Mouse (Mus musculus) hindbrain, embryonic 16.5 days (tissue): ENCODE measurements around the gene Gclm. TPM values are rescaled to one million over a fixed set of nuclear protein-coding genes. Genes with fewer than 3 reads are reported as not detected.
A peak's percentile ranks its signal among the peaks of the same experiment; 100 is the strongest.

Source experiments
- ATAC-seq: fragments of 200-750 bp; cut with Nextera tagmentation; 2 replicates; pipeline ENCODE4 v1.8.0; 2017; ENCODE audit warnings: moderate TSS enrichment, moderate library complexity
- H3K27ac ChIP-seq: fragments of 300-500 bp; sonication (generic); 2 replicates; pipeline ENCODE4 v1.5.1; 2014; ENCODE audit warnings: low read depth, mild to moderate bottlenecking, control low read depth, low read length, moderate library complexity
- H3K27me3 ChIP-seq: fragments of 300-500 bp; sonication (generic); replicated peaks from 2 replicates; pipeline ENCODE4 v1.6.1; 2014; ENCODE audit warnings: low read length; ENCODE audit not compliant: control insufficient read depth, insufficient read depth
- H3K36me3 ChIP-seq: fragments of 300-500 bp; sonication (generic); 2 replicates; pipeline ENCODE4 v1.6.1; 2014; ENCODE audit warnings: mild to moderate bottlenecking, low read length, moderate library complexity, mixed read lengths; ENCODE audit not compliant: control insufficient read depth, insufficient read depth
- H3K4me1 ChIP-seq: fragments of 300-500 bp; sonication (generic); 2 replicates; pipeline ENCODE4 v1.6.1; 2014; ENCODE audit warnings: low read depth, low read length; ENCODE audit not compliant: control insufficient read depth, insufficient read depth
- H3K4me2 ChIP-seq: fragments of 300-500 bp; sonication (generic); 2 replicates; pipeline ENCODE4 v1.6.1; 2014; ENCODE audit warnings: mild to moderate bottlenecking, low read length, control low read depth, moderate library complexity
- H3K4me3 ChIP-seq: fragments of 300-500 bp; sonication (generic); 2 replicates; pipeline ENCODE4 v1.5.1; 2014; ENCODE audit warnings: mild to moderate bottlenecking, low read length, control low read depth, moderate library complexity
- H3K9ac ChIP-seq: fragments of 300-500 bp; sonication (generic); 2 replicates; pipeline ENCODE4 v1.6.1; 2014; ENCODE audit warnings: low read depth, mild to moderate bottlenecking, control low read depth, low read length, moderate library complexity
- H3K9me3 ChIP-seq: fragments of 300-500 bp; sonication (generic); 2 replicates; pipeline ENCODE4 v1.6.1; 2014; ENCODE audit warnings: mild to moderate bottlenecking, low read length, moderate library complexity; ENCODE audit not compliant: control insufficient read depth
- WGBS: fragments of 180-500 bp; shearing (Covaris S2); extraction: QIAGEN DNeasy Blood & Tissue Kit; methylation state at CpG from one replicate; pipeline ENCODE4 v1.1.7; 2014; 5-methylcytosine and 5-hydroxymethylcytosine counted together
- polyA plus RNA-seq: library from polyadenylated mRNA; unstranded; fragments of >200 nt; fragmentation: Nextera tagmentation; extraction: Ambion mirVana; gene quantifications from 2 replicates; pipeline ENCODE4 v1.2.1, GENCODE M21; 2015

The Gclm gene
- polyA plus RNA-seq, 1 experiment from 2014 or later, result 37.1 TPM

DNA sequence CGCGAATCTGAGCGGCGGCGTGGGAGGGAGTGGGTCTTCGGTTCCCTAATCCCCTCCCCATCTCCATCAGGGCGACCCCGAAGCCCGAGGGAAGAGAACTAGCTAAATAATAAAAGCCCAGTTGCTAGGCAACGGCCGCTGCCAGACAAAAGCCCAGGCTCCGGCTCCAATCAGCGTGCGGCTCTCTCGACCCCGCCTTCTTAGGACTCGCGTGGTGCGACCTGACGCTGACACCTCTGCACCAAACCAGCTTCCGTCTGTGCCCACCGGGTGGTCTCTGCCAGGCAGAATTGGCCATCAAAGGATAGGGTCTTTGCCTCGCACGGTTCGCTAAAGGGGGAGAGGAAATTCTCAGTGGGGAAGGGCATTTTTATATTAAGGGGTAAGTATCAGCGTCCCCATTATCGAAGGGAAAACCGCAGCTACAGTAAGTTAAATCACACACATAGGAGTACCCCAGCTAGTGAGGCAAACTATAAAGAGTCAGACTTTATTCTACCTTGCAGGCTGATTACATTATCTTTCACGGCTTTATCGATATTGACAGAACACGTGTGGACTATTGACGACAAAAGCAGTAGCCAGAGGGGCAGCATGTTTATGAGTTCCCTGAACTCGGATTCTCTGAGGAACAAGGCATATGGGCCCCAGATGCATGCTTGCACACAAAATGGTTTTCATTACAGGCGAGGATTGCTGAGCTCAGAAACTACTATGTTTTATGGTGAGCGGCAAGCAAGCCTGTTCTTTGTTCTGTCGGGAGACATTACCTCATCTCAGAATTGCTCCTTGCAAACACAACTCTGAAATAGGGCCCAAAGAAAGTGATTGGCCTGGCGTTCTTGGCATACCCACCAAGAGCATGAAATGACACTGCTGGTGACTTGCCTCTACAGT is 48.8 kb downstream of the Gclm start, which contains the start of gene Bcar3:
TSS of gene Bcar3 (plus strand) at position 183 of the 897 bp plus-strand sequence.
- H3K9ac ChIP-seq, result peak within 1 kb of the TSS; percentile 98
- H3K4me1 ChIP-seq, result peaks cover 36% of the 10 kb centered on the region
- H3K27me3 ChIP-seq, result no peaks in the 10 kb centered on the region
- WGBS, result 2% methylated on average over 37 of the region's 37 CpGs
- H3K36me3 ChIP-seq, result no peaks in the 10 kb centered on the region
- H3K4me3 ChIP-seq, result peak within 1 kb of the TSS; percentile 88
- peak within 1 kb of the TSS; percentile 92 for H3K4me2 ChIP-seq
- peak within 1 kb of the TSS; percentile 99 for H3K27ac ChIP-seq
- peak; percentile 89 for ATAC-seq
- H3K9me3 ChIP-seq, result no peaks in the 10 kb centered on the region

DNA sequence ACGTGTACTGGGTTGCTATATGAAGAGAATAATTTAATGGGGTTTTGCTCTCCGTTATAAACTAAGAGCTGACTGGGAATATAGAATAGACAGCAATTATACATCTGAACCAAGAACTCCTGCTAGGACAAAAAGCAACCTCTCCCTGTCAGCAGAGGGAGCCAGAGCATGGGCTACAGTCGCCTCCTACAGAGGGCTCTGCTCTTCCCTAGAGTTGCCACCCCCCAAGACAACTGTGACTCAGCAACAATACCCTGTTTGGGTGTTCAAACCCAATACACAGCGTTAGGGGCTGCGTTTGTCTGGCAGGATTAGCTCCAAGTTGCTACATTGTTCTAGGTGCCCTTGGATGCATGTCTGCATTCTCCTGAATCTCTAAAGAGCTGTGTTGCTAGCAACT is 50.2 kb downstream of the Gclm start:
- Histone ChIP-seq H3K9ac (no peak overlapping the region), H3K4me1 (peaks cover 33% of the 10 kb centered on the region)
- ATAC-seq, result no peak

DNA sequence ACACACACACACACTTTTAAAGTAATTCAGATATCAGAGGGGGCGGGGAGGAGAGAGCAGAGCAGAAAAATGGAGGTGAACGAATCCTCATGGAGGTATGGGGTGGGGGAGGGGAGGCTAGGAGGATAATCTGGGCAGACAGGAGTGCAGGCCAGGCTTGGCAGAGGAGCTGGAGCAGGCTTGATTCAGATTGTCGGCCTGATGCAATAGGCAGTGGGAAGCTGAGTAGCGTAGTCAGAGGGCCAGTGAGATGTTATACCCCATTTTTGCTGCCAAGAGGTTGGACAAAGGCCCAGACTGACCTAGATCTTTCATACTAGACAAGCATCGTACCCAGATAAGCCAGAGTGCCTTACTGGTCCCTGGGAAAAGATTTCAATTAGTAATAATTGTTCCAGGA is 51.6 kb downstream of the Gclm start:
- WGBS, result 56% methylated on average over 5 of the region's 5 CpGs
- Histone ChIP-seq H3K9me3 (no peaks in the 10 kb centered on the region), H3K4me3 (no peak overlapping the region), H3K9ac (no peak overlapping the region; the same call in 1 of the 2 replicates), H3K27me3 (no peaks in the 10 kb centered on the region), H3K4me2 (no peak overlapping the region), H3K36me3 (no peaks in the 10 kb centered on the region), H3K27ac (no peak overlapping the region), H3K4me1 (peaks cover 19% of the 10 kb centered on the region)
- no peak for ATAC-seq

More for the DNA sequence above, 50.2 kb downstream of the Gclm start:
- H3K27ac ChIP-seq, result peak overlapping the region; percentile 99; the same call in 1 of the 2 replicates
- no peak overlapping the region for H3K4me2 ChIP-seq
- no peaks in the 10 kb centered on the region for H3K9me3 ChIP-seq
- H3K4me3 ChIP-seq, result no peak overlapping the region
- H3K36me3 ChIP-seq, result no peaks in the 10 kb centered on the region
- WGBS, result 8% methylated on average over 5 of the region's 5 CpGs
- no peaks in the 10 kb centered on the region for H3K27me3 ChIP-seq

GRCm38 (mm10) chr3:122300983-122301919 is 55.9 kb downstream of the Gclm start:
- H3K4me1 ChIP-seq, result no peaks in the 10 kb centered on the region; the same call in 1 of the 2 replicates
- H3K9ac ChIP-seq, result peak overlapping the region; percentile 16; the same call in 1 of the 2 replicates
- 0 out of 2 replicates have a peak overlapping the region, but pooled peaks have one; percentile 14 for H3K27ac ChIP-seq
- no peak overlapping the region for H3K4me3 ChIP-seq
- H3K4me2 ChIP-seq, result no peak overlapping the region
- H3K36me3 ChIP-seq, result no peaks in the 10 kb centered on the region
- H3K27me3 ChIP-seq, result no peaks in the 10 kb centered on the region
- WGBS, result 64% methylated on average over 9 of the region's 9 CpGs
- no peaks in the 10 kb centered on the region for H3K9me3 ChIP-seq
- ATAC-seq, result peak; percentile 57

DNA sequence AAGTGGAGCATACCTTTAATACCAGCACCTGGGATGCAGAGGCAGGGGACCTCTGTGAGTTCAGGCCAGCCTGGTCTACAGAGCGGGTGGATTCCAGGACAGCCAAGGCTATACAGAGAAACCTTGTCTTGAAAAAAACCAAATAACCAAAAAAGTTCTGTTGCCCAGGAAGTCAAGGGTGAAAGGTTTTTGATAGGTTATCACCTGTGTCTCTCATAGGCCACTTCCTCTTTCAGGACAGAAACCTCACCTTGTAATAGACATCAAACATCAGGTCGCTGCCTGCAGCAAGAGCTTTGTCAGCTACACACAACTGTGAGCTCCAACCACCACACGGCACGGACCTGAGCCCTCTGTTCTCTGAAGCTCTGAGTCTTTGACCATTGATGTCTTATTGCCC is 59.2 kb downstream of the Gclm start:
- H3K27me3 ChIP-seq, result no peaks in the 10 kb centered on the region
- no peak overlapping the region for H3K4me3 ChIP-seq
- 90% methylated on average over 4 of the region's 4 CpGs for WGBS
- no peaks in the 10 kb centered on the region for H3K9me3 ChIP-seq
- H3K4me2 ChIP-seq, result no peak overlapping the region
- H3K9ac ChIP-seq, result no peak overlapping the region
- H3K27ac ChIP-seq, result no peak overlapping the region
- no peaks in the 10 kb centered on the region for H3K36me3 ChIP-seq
- no peak for ATAC-seq
- H3K4me1 ChIP-seq, result no peaks in the 10 kb centered on the region

DNA sequence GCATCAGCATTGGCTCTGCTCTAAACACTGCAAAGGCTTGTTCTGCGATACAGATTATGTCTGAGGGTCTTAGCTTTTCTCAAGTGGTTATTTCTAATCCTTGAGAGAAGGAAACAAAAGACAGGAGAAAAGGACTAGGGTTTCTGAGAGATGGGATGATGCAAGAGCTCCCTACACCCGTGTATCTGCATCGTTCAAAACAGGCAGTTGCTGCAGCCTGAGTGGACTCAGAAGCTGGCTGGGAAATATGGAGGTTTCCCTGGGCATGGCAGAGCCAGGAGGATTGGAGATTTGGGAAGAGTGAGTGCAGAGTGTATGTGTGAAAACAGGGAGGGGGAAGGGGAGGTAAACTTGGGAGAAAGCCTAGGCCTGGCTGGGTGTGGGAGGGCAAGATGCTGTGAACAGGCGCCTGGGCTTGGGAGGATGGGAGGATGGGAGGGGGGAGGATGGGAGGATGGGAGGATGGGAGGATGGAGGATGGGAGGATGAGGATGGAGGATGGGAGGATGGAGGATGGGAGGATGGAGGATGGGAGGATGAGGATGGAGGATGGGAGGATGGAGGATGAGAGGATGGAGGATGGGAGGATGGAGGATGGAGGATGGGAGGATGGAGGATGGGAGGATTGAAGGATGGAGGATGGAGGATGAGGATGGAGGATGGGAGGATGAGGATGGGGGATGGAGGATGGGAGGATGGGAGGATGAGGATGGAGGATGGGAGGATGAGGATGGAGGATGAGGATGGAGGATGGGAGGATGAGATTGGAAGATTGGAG is 62.7 kb downstream of the Gclm start:
- Histone ChIP-seq H3K36me3 (no peaks in the 10 kb centered on the region), H3K4me3 (no peak overlapping the region), H3K9ac (no peak overlapping the region), H3K27ac (no peak overlapping the region), H3K27me3 (no peaks in the 10 kb centered on the region), H3K4me2 (no peak overlapping the region), H3K4me1 (no peaks in the 10 kb centered on the region), H3K9me3 (no peaks in the 10 kb centered on the region)
- 71% methylated on average over 4 of the region's 4 CpGs for WGBS
- no peak for ATAC-seq

DNA sequence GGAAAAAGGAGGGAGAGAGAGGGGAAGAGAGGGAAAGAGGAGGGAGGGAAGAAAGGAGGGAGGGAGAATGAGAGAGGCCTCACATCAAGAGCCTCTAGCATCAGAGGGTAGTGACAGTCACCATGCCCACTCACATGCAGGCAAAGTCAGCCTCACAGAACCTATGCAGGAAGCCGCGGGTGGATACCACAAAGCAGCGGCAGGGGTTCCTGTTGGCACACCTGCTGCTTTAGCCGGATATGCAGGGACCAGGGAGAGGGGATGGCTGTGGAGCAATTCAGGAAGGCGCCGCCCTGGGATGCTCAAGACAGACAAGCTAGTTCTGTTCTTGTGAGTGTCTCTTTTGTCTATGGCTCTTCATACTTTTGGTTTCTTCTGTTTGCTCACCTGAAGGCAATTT is 63.6 kb downstream of the Gclm start:
- Histone ChIP-seq H3K27ac (no peak overlapping the region), H3K9ac (no peak overlapping the region), H3K4me1 (no peaks in the 10 kb centered on the region), H3K4me2 (no peak overlapping the region), H3K4me3 (no peak overlapping the region), H3K9me3 (no peaks in the 10 kb centered on the region), H3K36me3 (no peaks in the 10 kb centered on the region), H3K27me3 (no peaks in the 10 kb centered on the region)
- ATAC-seq, result no peak
- WGBS, result 33% methylated on average over 6 of the region's 6 CpGs

- Histone ChIP-seq H3K27ac (no peak overlapping the region), H3K36me3 (no peaks in the 10 kb centered on the region), H3K4me3 (no peak overlapping the region), H3K27me3 (no peaks in the 10 kb centered on the region), H3K4me1 (peaks cover 1% of the 10 kb centered on the region), H3K9me3 (no peaks in the 10 kb centered on the region), H3K9ac (no peak overlapping the region), H3K4me2 (no peak overlapping the region)
- ATAC-seq, result peak; percentile 62
- WGBS, result 13% methylated on average over 2 of the region's 2 CpGs
Observed at GRCm38 (mm10) chr3:122312078-122312477, 66.7 kb downstream of the Gclm start.
